Mouse (Mus musculus) midbrain, embryonic 14.5 days (tissue): ENCODE measurements around the gene Rab13. TPM values are rescaled to one million over a fixed set of nuclear protein-coding genes. Genes with fewer than 3 reads are reported as not detected.

Experiments
- ATAC-seq: fragments of 200-750 bp; cut with Nextera tagmentation; 2 replicates; pipeline ENCODE4 v1.8.0; 2017; ENCODE audit warnings: moderate number of reproducible peaks, moderate library complexity; ENCODE audit not compliant: low FRiP score, low TSS enrichment
- DNase-seq: peaks from one replicate; pipeline ENCODE4 v3.0.0-alpha.2; 2015
- H3K27ac ChIP-seq: fragments of 300-500 bp; sonication (generic); replicated peaks from 2 replicates; pipeline ENCODE4 v1.5.1; 2014; ENCODE audit warnings: mild to moderate bottlenecking, low read depth, low read length, moderate library complexity
- H3K27me3 ChIP-seq: fragments of 300-500 bp; sonication (generic); 2 replicates; pipeline ENCODE4 v1.6.1; 2014; ENCODE audit warnings: low read length, control low read depth, mixed read lengths; ENCODE audit not compliant: control insufficient read depth, insufficient read depth
- H3K36me3 ChIP-seq: fragments of 300-500 bp; sonication (generic); 2 replicates; pipeline ENCODE4 v1.6.1; 2014; ENCODE audit warnings: low read length, control low read depth; ENCODE audit not compliant: control insufficient read depth, insufficient read depth
- H3K4me1 ChIP-seq: fragments of 300-500 bp; sonication (generic); 2 replicates; pipeline ENCODE4 v1.6.1; 2014; ENCODE audit warnings: mild to moderate bottlenecking, antibody characterized with exemption, low read length, control low read depth; ENCODE audit not compliant: control insufficient read depth, insufficient read depth
- H3K4me2 ChIP-seq: fragments of 300-500 bp; sonication (generic); 2 replicates; pipeline ENCODE4 v1.6.1; 2014; ENCODE audit warnings: mild to moderate bottlenecking, low read length, moderate library complexity
- H3K4me3 ChIP-seq: fragments of 300-500 bp; sonication (generic); replicated peaks from 2 replicates; pipeline ENCODE4 v1.5.1; 2014; ENCODE audit warnings: low read depth, low read length
- H3K9ac ChIP-seq: fragments of 300-500 bp; sonication (generic); replicated peaks from 2 replicates; pipeline ENCODE4 v1.6.1; 2014; ENCODE audit warnings: mild to moderate bottlenecking, low read length, moderate library complexity
- H3K9me3 ChIP-seq: fragments of 300-500 bp; sonication (generic); 2 replicates; pipeline ENCODE4 v1.6.1; 2016; ENCODE audit warnings: low read length, control low read depth, mixed read lengths; ENCODE audit not compliant: control insufficient read depth
- WGBS: fragments of 180-500 bp; shearing (Covaris S2); extraction: QIAGEN DNeasy Blood & Tissue Kit; methylation state at CpG from one replicate; pipeline ENCODE4 v1.1.7; 2014; 5-methylcytosine and 5-hydroxymethylcytosine counted together
- polyA plus RNA-seq: library from polyadenylated mRNA; unstranded; fragments of >200 nt; fragmentation: Nextera tagmentation; extraction: Ambion mirVana; gene quantifications from 2 replicates; pipeline ENCODE4 v1.2.1, GENCODE M21; 2014

Rab13 gene
- polyA plus RNA-seq, 1 experiment from 2014 or later: 10.7 TPM

GRCm38 (mm10) chr3:90263121-90263771 is 49.8 kb downstream of the Rab13 start:
- no peak overlapping the region for H3K27ac ChIP-seq
- WGBS: 96% methylated on average over 5 of the region's 5 CpGs
- ATAC-seq (no peak), DNase-seq (no peak)
- no peaks in the 10 kb centered on the region for H3K27me3 ChIP-seq
- H3K4me3 ChIP-seq: no peak overlapping the region
- H3K9ac ChIP-seq: no peak overlapping the region
- H3K4me1 ChIP-seq: peaks cover 9% of the 10 kb centered on the region
- no peaks in the 10 kb centered on the region for H3K9me3 ChIP-seq
- peaks cover 58% of the 10 kb centered on the region for H3K36me3 ChIP-seq
- no peak overlapping the region for H3K4me2 ChIP-seq

- Histone ChIP-seq H3K4me1 (peaks cover 9% of the 10 kb centered on the region), H3K36me3 (peaks cover 46% of the 10 kb centered on the region), H3K27me3 (no peaks in the 10 kb centered on the region), H3K4me2 (peak overlapping the region; percentile 93), H3K4me3 (peak overlapping the region; percentile 88), H3K9ac (peak overlapping the region; percentile 96), H3K9me3 (no peaks in the 10 kb centered on the region), H3K27ac (peak overlapping the region; percentile 94)
- DNase-seq (no peak), ATAC-seq (no peak)
- 36% methylated on average over 10 of the region's 10 CpGs for WGBS
Measured at GRCm38 (mm10) chr3:90264687-90265033, 51.2 kb downstream of the Rab13 start.

GRCm38 (mm10) chr3:90265034-90265931 is 51.8 kb downstream of the Rab13 start, which contains the start of gene Dennd4b:
Gene Dennd4b (plus strand): TSS chr3:90265185.
- H3K36me3 ChIP-seq: peaks cover 39% of the 10 kb centered on the region
- H3K4me2 ChIP-seq: peak within 1 kb of the TSS; percentile 93
- H3K9ac ChIP-seq: peak within 1 kb of the TSS; percentile 96
- peak within 1 kb of the TSS; percentile 88 for H3K4me3 ChIP-seq
- no peaks in the 10 kb centered on the region for H3K27me3 ChIP-seq
- WGBS: under 1% methylated on average over 87 of the region's 87 CpGs
- peak within 1 kb of the TSS; percentile 94 for H3K27ac ChIP-seq
- H3K9me3 ChIP-seq: no peaks in the 10 kb centered on the region
- peak; percentile 89 for DNase-seq
- ATAC-seq: peak; percentile 85
- H3K4me1 ChIP-seq: peaks cover 9% of the 10 kb centered on the region

- Histone ChIP-seq H3K27ac (peak overlapping the region; percentile 94), H3K27me3 (no peaks in the 10 kb centered on the region), H3K36me3 (peaks cover 39% of the 10 kb centered on the region), H3K4me1 (peaks cover 9% of the 10 kb centered on the region), H3K9ac (peak overlapping the region; percentile 96), H3K4me3 (peak overlapping the region; percentile 88), H3K4me2 (peak overlapping the region; percentile 93), H3K9me3 (no peaks in the 10 kb centered on the region)
- ATAC-seq (peak; percentile 48; the same call in 1 of the 2 replicates), DNase-seq (no peak)
- WGBS: 22% methylated on average over 16 of the region's 16 CpGs
Measured at GRCm38 (mm10) chr3:90265932-90266741, 52.6 kb downstream of the Rab13 start.

- H3K4me2 ChIP-seq: peak overlapping the region; percentile 93; the same call in 1 of the 2 replicates
- no peak for ATAC-seq
Measured at GRCm38 (mm10) chr3:90266901-90267775, 53.6 kb downstream of the Rab13 start.

GRCm38 (mm10) chr3:90268190-90268589 is 54.7 kb downstream of the Rab13 start:
- 97% methylated on average over 11 of the region's 11 CpGs for WGBS
- no peak overlapping the region for H3K4me2 ChIP-seq
- H3K4me3 ChIP-seq: no peak overlapping the region
- no peak overlapping the region for H3K9ac ChIP-seq
- H3K9me3 ChIP-seq: no peaks in the 10 kb centered on the region
- no peaks in the 10 kb centered on the region for H3K27me3 ChIP-seq
- DNase-seq (no peak), ATAC-seq (no peak)
- peaks cover 9% of the 10 kb centered on the region for H3K4me1 ChIP-seq
- H3K27ac ChIP-seq: no peak overlapping the region
- peaks cover 34% of the 10 kb centered on the region for H3K36me3 ChIP-seq

More at GRCm38 (mm10) chr3:90266901-90267775, 53.6 kb downstream of the Rab13 start:
- WGBS: 91% methylated on average over 20 of the region's 20 CpGs
- H3K27ac ChIP-seq: no peak overlapping the region
- no peak for DNase-seq
- H3K4me1 ChIP-seq: peaks cover 9% of the 10 kb centered on the region
- 0 out of 2 replicates have a peak overlapping the region, but pooled peaks have one; percentile 88 for H3K4me3 ChIP-seq
- H3K9ac ChIP-seq: no peak overlapping the region; the same call in 1 of the 2 replicates
- H3K9me3 ChIP-seq: no peaks in the 10 kb centered on the region
- H3K36me3 ChIP-seq: peaks cover 35% of the 10 kb centered on the region
- no peaks in the 10 kb centered on the region for H3K27me3 ChIP-seq

GRCm38 (mm10) chr3:90268971-90269370 is 55.5 kb downstream of the Rab13 start:
- no peak overlapping the region for H3K9ac ChIP-seq
- H3K27me3 ChIP-seq: no peaks in the 10 kb centered on the region
- no peak overlapping the region for H3K4me2 ChIP-seq
- H3K4me1 ChIP-seq: peaks cover 9% of the 10 kb centered on the region
- peaks cover 34% of the 10 kb centered on the region for H3K36me3 ChIP-seq
- ATAC-seq (no peak), DNase-seq (no peak)
- 89% methylated on average over 16 of the region's 16 CpGs for WGBS
- H3K4me3 ChIP-seq: no peak overlapping the region
- no peak overlapping the region for H3K27ac ChIP-seq
- H3K9me3 ChIP-seq: no peaks in the 10 kb centered on the region
